Mouse (Mus musculus) liver, embryonic 11.5 days (tissue): ENCODE results near the gene Olfr695. TPM values are rescaled to one million over a fixed set of nuclear protein-coding genes. Genes with fewer than 3 reads are reported as not detected.
"Not testable (repeated sequence)": the region's sequence is repeated elsewhere in the genome, so short reads cannot be mapped to it uniquely, and the experiment has no call there.

Source experiments
- ATAC-seq: fragments of 200-750 bp; cut with Nextera tagmentation; replicated peaks from 2 replicates; pipeline ENCODE4 v1.8.0; 2017; ENCODE audit warnings: moderate number of reproducible peaks, mild to moderate bottlenecking, moderate TSS enrichment, moderate library complexity; ENCODE audit not compliant: low FRiP score
- DNase-seq: peaks from one replicate; pipeline ENCODE4 v3.0.0-alpha.2; 2017; ENCODE audit warnings: low spot score
- H3K27ac ChIP-seq: fragments of 300-500 bp; sonication (generic); 2 replicates; pipeline ENCODE4 v1.5.1; 2014; ENCODE audit warnings: mild to moderate bottlenecking, low read depth, low read length, control low read depth
- H3K27me3 ChIP-seq: fragments of 300-500 bp; sonication (generic); replicated peaks from 2 replicates; pipeline ENCODE4 v1.6.1; 2014; ENCODE audit warnings: low read length, mixed read lengths; ENCODE audit not compliant: control insufficient read depth, insufficient read depth
- H3K36me3 ChIP-seq: fragments of 300-500 bp; sonication (generic); 2 replicates; pipeline ENCODE4 v1.6.1; 2014; ENCODE audit warnings: mild to moderate bottlenecking, low read length, moderate library complexity, mixed read lengths; ENCODE audit not compliant: control insufficient read depth, insufficient read depth
- H3K4me1 ChIP-seq: fragments of 300-500 bp; sonication (generic); replicated peaks from 2 replicates; pipeline ENCODE4 v1.6.1; 2014; ENCODE audit warnings: low read length, mixed read lengths; ENCODE audit not compliant: control insufficient read depth, insufficient read depth
- H3K4me2 ChIP-seq: fragments of 300-500 bp; sonication (generic); 2 replicates; pipeline ENCODE4 v1.6.1; 2014; ENCODE audit warnings: mild to moderate bottlenecking, control low read depth, moderate library complexity
- H3K4me3 ChIP-seq: fragments of 300-500 bp; sonication (generic); 2 replicates; pipeline ENCODE4 v1.5.1; 2014; ENCODE audit warnings: low read depth, low read length, control low read depth
- H3K9ac ChIP-seq: fragments of 300-500 bp; sonication (generic); 2 replicates; pipeline ENCODE4 v1.6.1; 2014; ENCODE audit warnings: low read depth, low read length, control low read depth
- H3K9me3 ChIP-seq: fragments of 300-500 bp; sonication (generic); 2 replicates; pipeline ENCODE4 v1.6.1; 2016; ENCODE audit warnings: low read length, inconsistent platforms, mixed read lengths; ENCODE audit not compliant: control insufficient read depth
- WGBS: fragments of 180-500 bp; shearing (Covaris S2); extraction: QIAGEN DNeasy Blood & Tissue Kit; methylation state at CpG from one replicate; pipeline ENCODE4 v1.1.7; 2014; 5-methylcytosine and 5-hydroxymethylcytosine counted together
- polyA plus RNA-seq: library from polyadenylated mRNA; unstranded; fragments of >200 nt; fragmentation: Nextera tagmentation; extraction: Ambion mirVana; gene quantifications from 2 replicates; pipeline ENCODE4 v1.2.1, GENCODE M21; 2014

The Olfr695 gene
- polyA plus RNA-seq, 1 experiment from 2014 or later: not detected

DNA sequence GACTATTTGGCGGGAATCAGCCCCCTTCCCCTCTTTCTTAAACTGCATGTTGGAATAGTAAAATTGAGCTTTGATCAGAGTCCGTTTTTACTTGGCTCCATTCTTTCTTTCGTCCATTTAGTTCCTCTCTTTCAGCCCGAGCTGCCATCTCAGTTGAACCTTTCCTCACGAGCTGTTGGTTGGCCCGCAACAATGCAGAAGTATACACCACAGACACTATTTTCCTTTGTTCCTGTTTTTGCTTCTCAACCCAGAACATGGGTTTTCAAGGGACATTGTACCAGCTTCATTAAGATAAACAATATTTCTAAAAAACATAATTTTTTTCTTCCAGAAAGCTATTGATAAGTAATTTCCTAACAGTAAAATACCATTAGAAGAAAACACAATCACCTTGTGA lies 4.7 kb downstream of the Olfr695 start:
- Histone ChIP-seq H3K4me3 (no peak overlapping the region), H3K4me2 (no peak overlapping the region), H3K9ac (no peak overlapping the region), H3K27ac (no peak overlapping the region), H3K4me1 (no peaks in the 10 kb centered on the region), H3K9me3 (no peaks in the 10 kb centered on the region), H3K36me3 (no peaks in the 10 kb centered on the region), H3K27me3 (no peaks in the 10 kb centered on the region)
- DNase-seq: no peak
- WGBS: 71% methylated on average over 6 of the region's 6 CpGs
- ATAC-seq: no peak

DNA sequence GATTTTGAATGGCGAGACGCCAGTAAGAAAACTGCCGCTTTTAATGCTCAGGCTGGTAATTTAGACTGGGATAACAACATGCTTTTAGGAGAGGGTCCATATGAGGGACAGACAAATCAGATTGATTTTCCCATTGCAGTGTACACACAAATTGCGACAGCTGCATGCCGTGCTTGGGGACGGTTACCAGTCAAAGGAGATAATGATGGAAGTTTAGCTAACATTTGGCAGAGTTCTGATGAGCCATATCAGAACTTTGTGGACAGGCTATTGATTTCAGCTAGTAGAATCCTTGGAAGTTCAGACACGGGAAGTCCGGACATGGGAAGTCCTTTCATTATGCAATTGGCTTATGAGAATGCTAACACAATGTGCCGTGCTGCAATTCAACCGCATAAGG lies 8.5 kb downstream of the Olfr695 start:
- H3K36me3 ChIP-seq, H3K4me2 ChIP-seq, H3K9ac ChIP-seq, H3K4me1 ChIP-seq, H3K27ac ChIP-seq, H3K9me3 ChIP-seq, H3K4me3 ChIP-seq, DNase-seq, H3K27me3 ChIP-seq, ATAC-seq: not testable (repeated sequence)
- WGBS: 84% methylated on average over 10 of the region's 10 CpGs

DNA sequence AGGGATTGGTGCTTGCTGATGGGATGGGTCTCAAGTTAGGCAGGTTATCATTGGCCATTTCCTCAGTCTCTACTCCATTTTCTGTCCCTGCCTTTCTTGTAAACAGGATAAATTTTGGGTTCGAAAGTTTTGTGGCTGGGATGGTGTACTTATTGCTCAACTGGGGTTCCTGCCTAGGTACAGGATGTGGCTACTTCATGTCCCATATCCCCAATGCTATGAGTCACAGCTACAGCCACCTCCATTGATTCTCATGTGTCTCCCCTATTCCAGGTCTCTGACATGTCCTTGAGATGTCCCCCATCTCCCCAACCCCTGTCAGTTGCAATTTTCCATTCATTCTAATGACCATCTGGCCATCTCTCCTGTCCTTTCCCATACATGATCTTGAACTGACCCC lies 19.3 kb downstream of the Olfr695 start:
- no peaks in the 10 kb centered on the region for H3K9me3 ChIP-seq
- no peaks in the 10 kb centered on the region for H3K4me1 ChIP-seq
- DNase-seq: no peak
- H3K4me3 ChIP-seq: no peak overlapping the region
- WGBS: 65% methylated on average over 1 of the region's 1 CpGs
- H3K27ac ChIP-seq: no peak overlapping the region
- no peak overlapping the region for H3K9ac ChIP-seq
- ATAC-seq: no peak
- no peaks in the 10 kb centered on the region for H3K36me3 ChIP-seq
- H3K4me2 ChIP-seq: no peak overlapping the region
- no peaks in the 10 kb centered on the region for H3K27me3 ChIP-seq

DNA sequence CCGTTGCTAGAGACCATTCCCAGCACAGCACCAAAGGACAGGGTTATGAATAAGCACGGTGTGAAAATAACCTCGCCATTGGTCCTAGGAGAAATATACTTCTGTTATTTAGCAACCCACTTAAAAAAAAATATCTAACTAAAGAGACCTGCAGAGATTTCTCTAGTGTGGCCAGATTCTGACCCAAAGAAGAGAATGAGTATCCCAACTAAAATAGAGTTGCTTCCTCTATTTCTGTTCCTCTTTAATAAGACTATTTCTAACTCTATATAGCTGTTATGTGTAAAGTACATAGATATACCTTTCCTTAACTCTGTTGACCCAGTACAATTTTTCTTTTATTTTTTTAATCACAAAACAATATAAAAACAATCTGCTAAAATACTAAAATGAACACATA lies 23.2 kb downstream of the Olfr695 start:
- Histone ChIP-seq H3K9me3 (no peaks in the 10 kb centered on the region), H3K4me3 (no peak overlapping the region), H3K9ac (no peak overlapping the region), H3K36me3 (no peaks in the 10 kb centered on the region), H3K4me2 (no peak overlapping the region), H3K27ac (no peak overlapping the region), H3K27me3 (no peaks in the 10 kb centered on the region), H3K4me1 (no peaks in the 10 kb centered on the region)
- ATAC-seq (no peak), DNase-seq (no peak)
- 80% methylated on average over 3 of the region's 3 CpGs for WGBS

GRCm38 (mm10) chr7:106691714-106692113 lies 24.5 kb downstream of the Olfr695 start, which contains the start of gene Olfr694:
TSS of gene Olfr694 (minus strand) at chr7:106691814.
- Histone ChIP-seq H3K27me3 (no peaks in the 10 kb centered on the region), H3K27ac (no peak within 1 kb of the TSS), H3K4me1 (no peaks in the 10 kb centered on the region), H3K36me3 (no peaks in the 10 kb centered on the region), H3K4me3 (no peak within 1 kb of the TSS), H3K9me3 (no peaks in the 10 kb centered on the region), H3K4me2 (no peak within 1 kb of the TSS), H3K9ac (no peak within 1 kb of the TSS)
- DNase-seq (no peak), ATAC-seq (no peak)
- WGBS: 81% methylated on average over 1 of the region's 1 CpGs

DNA sequence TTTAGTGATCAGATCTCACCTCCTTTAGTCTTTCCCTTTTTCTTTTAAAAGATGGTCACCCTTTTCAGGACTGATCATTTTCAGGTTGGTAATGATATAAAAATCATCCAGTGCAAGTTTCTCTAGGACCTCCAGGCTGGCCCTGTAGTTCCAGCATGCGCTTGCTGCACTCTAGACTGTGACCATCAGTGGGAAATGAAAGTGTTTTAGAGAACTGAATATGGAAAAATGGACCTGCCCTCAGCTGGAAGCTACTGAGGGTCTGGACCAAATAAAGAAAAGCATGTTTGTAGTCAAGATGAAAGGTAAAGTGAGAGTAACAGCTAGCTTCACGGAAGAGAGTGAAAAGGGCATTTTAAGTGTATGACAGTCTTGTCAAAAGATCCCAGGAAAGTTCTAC lies 30.8 kb downstream of the Olfr695 start:
- WGBS: 82% methylated on average over 2 of the region's 2 CpGs
- ATAC-seq (no peak), DNase-seq (no peak)
- H3K4me2 ChIP-seq: no peak overlapping the region
- no peaks in the 10 kb centered on the region for H3K27me3 ChIP-seq
- no peak overlapping the region for H3K27ac ChIP-seq
- no peaks in the 10 kb centered on the region for H3K36me3 ChIP-seq
- no peaks in the 10 kb centered on the region for H3K4me1 ChIP-seq
- H3K9ac ChIP-seq: no peak overlapping the region
- no peaks in the 10 kb centered on the region for H3K9me3 ChIP-seq
- no peak overlapping the region for H3K4me3 ChIP-seq

- no peaks in the 10 kb centered on the region for H3K4me1 ChIP-seq
- no peak within 1 kb of the TSS for H3K4me2 ChIP-seq
- no peak within 1 kb of the TSS for H3K4me3 ChIP-seq
- DNase-seq (no peak), ATAC-seq (no peak)
- no peak within 1 kb of the TSS for H3K9ac ChIP-seq
- no peak within 1 kb of the TSS for H3K27ac ChIP-seq
- no peaks in the 10 kb centered on the region for H3K36me3 ChIP-seq
- H3K9me3 ChIP-seq: no peaks in the 10 kb centered on the region
- H3K27me3 ChIP-seq: no peaks in the 10 kb centered on the region
Measured at GRCm38 (mm10) chr7:106680484-106680883, 35.7 kb downstream of the Olfr695 start, which contains the start of gene Olfr693. TSS of gene Olfr693 (minus strand) at chr7:106680584.

Other genes starting within 250 kb of the Olfr695 start
- gene Olfr693, start 35.8 kb downstream of the Olfr695 start, polyA plus RNA-seq: not detected in 2 replicates
- gene Olfr694, start 24.6 kb downstream of the Olfr695 start, polyA plus RNA-seq: not detected in 2 replicates
- gene Olfr697, start 26.0 kb upstream of the Olfr695 start, polyA plus RNA-seq: not detected in 2 replicates
- not detected in 2 replicates for gene Olfr698, start 39.0 kb upstream of the Olfr695 start, polyA plus RNA-seq
- not detected in 2 replicates for gene Olfr699, start 76.8 kb upstream of the Olfr695 start, polyA plus RNA-seq
- gene Olfr700, start 92.4 kb upstream of the Olfr695 start, polyA plus RNA-seq: not detected in 2 replicates
- gene Olfr701, start 97.7 kb upstream of the Olfr695 start, polyA plus RNA-seq: not detected in 2 replicates
- not detected in 2 replicates for gene Olfr702, start 117.5 kb upstream of the Olfr695 start, polyA plus RNA-seq
- not detected in 2 replicates for gene Olfr703, start 127.0 kb upstream of the Olfr695 start, polyA plus RNA-seq
- gene Olfr704, start 146.8 kb upstream of the Olfr695 start, polyA plus RNA-seq: not detected in 2 replicates
- gene Olfr705, start 160.5 kb upstream of the Olfr695 start, polyA plus RNA-seq: not detected in 2 replicates
- not detected in 2 replicates for gene Olfr706, start 171.8 kb upstream of the Olfr695 start, polyA plus RNA-seq
- not detected in 2 replicates for gene Olfr707, start 184.8 kb upstream of the Olfr695 start, polyA plus RNA-seq
- gene Olfr1532-ps1, start 191.6 kb upstream of the Olfr695 start, polyA plus RNA-seq: not detected in 2 replicates
- not detected in 2 replicates for gene Olfr709-ps1, start 215.8 kb upstream of the Olfr695 start, polyA plus RNA-seq
- not detected in 2 replicates for gene Olfr710, start 231.9 kb upstream of the Olfr695 start, polyA plus RNA-seq
- gene Olfr6, start 247.5 kb upstream of the Olfr695 start, polyA plus RNA-seq: not detected in 2 replicates